Mouse (Mus musculus): Measurements from ENCODE around the gene Gm3173. TPM values are rescaled to one million over a fixed set of nuclear protein-coding genes. Genes with fewer than 3 reads are reported as not detected.
A peak's percentile ranks its signal among the peaks of the same experiment; 100 is the strongest.
"Not testable (repeated sequence)": the region's sequence is repeated elsewhere in the genome, so short reads cannot be mapped to it uniquely, and the experiment has no call there.

Gene Gm3173
- polyA plus RNA-seq (2015; fragmentation: Nextera tagmentation; extraction: Ambion mirVana) = 1.0 TPM in 1 of 2 replicates, not detected in the other

DNA sequence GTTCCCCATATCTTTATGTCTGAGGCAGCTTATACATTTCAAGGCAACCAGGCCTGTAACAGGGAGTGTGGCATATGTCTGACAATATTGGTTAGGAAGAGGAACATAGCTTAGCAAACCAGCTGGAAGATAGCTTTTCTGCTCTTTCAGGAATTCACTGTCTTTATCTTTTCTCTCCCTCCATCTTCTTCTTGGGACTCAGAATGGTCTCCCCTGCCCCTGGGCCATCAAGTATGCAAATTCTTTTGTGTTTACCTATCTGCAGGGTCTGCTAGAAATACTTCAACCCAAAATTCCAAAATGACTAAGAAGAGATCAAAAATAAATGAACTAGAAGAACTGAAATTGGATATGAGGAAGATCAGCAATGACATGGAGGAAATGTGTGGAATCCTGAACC, at the start of gene Gm3173:
Gm3173 (plus strand) TSS at position 301 of the 400 bp plus-strand sequence.
- H3K36me3 ChIP-seq; H3K27ac ChIP-seq; H3K27me3 ChIP-seq; H3K4me3 ChIP-seq; H3K4me1 ChIP-seq (replicated peaks); ATAC-seq (ENCODE audit: low FRiP score); H3K4me2 ChIP-seq; H3K9ac ChIP-seq; H3K9me3 ChIP-seq: not testable (repeated sequence)

DNA sequence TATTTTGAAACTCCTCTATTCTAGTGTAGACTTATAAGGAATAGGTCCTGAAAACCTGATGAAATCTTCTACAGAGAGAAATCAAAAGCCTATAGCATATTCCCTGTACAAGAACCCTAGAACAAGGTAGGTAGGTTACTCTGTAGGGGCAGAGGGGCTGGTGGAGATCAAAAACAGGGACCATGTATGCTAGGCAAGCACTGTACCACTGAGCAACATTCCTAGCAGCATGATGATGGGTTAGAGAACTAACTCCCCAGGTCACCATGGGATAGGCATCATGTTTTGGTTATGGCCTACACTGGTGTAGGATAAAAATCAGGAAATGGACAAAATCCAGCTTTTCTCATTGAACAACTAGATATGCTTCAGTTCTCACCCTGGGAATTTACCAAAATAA, 45.2 kb upstream of the Gm3173 start:
- H3K4me3 ChIP-seq; H3K27me3 ChIP-seq; H3K4me1 ChIP-seq (replicated peaks); H3K9me3 ChIP-seq; H3K27ac ChIP-seq; H3K4me2 ChIP-seq; H3K9ac ChIP-seq; H3K36me3 ChIP-seq; ATAC-seq (ENCODE audit: low FRiP score): not testable (repeated sequence)

DNA sequence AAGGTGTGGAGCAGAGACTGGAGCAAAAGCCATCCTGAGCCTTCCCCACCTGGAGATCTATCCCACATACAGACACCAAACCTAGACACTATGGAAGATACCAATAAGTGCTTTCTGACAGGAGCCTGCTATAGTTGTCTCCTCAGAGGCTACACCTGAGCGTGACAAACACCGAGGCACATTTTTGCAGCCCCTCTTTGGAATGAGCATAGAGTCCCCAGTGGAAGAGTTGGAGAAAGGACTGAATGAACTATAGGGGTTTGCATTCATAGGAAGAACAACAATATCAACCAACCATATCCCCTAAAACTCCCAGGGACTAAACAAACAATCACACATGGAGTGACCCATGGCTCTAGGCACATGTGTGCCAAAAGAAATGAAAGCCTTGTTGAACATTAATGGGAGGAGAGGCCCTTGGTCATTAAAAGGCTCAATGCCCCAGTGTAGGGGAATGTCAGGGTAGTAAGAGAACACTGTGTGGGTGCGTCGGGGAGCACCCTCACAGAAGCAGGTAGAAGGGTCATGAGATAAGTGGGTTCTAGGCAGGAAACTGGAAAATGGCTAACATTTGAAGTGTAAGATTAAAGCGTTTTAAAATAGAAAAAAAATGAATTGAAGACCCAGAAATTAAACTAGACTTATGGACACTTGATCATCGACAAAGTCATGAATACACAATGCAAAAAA, 37.8 kb upstream of the Gm3173 start:
- not testable (repeated sequence) for H3K9ac ChIP-seq; ATAC-seq (ENCODE audit: low FRiP score)
- WGBS = 100% methylated on average over 2 of the region's 6 CpGs

DNA sequence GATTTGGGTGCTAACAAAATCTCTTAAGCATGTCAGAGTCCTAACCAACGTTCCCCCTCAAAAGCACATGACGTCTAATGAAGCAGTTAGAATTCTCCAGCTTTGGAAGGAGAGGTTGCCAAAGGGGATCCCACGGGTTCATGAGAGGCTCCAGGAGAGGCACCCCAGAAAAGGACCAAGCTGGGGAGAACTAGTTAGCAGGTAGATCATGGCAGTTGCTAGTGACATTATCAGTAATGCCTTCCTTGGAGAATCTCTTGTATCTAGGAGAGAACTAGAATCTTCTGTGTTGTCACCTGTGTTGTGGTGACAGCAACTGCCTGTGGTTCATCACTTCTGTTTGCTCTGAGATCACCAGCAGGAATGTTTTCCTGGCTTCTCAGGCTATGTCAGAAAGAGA, 33.6 kb upstream of the Gm3173 start, which contains the start of gene Gm3159:
Gm3159 (plus strand) TSS at position 301 of the 400 bp plus-strand sequence.
- H3K27ac ChIP-seq; H3K9ac ChIP-seq; H3K4me2 ChIP-seq; H3K27me3 ChIP-seq; H3K4me1 ChIP-seq (replicated peaks); H3K4me3 ChIP-seq; ATAC-seq (ENCODE audit: low FRiP score); H3K36me3 ChIP-seq; H3K9me3 ChIP-seq: not testable (repeated sequence)
- 78% methylated on average over 3 of the region's 3 CpGs for WGBS

More for the DNA sequence above, 37.8 kb upstream of the Gm3173 start:
- H3K27me3 ChIP-seq; H3K36me3 ChIP-seq; H3K4me3 ChIP-seq; H3K4me2 ChIP-seq; H3K4me1 ChIP-seq (replicated peaks); H3K9me3 ChIP-seq; H3K27ac ChIP-seq: not testable (repeated sequence)

DNA sequence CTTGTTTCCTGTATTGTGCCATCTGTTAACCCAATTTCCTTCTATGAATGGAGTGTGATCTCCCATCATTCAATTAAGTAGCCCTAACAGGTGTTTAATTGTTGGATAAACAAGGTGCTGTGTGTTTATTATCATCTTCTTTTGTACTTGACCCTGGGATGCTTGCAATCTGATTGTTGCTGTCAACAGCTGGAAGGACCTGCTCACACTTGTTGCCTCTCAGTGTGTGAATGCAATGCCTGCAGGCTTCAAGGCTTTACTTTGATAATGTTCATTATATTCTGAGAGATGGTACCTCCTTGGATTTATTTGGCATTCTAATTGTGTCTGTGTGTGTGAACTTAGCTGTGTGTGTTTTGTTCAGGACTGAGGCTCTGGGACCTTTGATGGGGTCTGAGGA, 32.2 kb upstream of the Gm3173 start:
- H3K4me2 ChIP-seq; ATAC-seq (ENCODE audit: low FRiP score); H3K4me1 ChIP-seq (replicated peaks): not testable (repeated sequence)

DNA sequence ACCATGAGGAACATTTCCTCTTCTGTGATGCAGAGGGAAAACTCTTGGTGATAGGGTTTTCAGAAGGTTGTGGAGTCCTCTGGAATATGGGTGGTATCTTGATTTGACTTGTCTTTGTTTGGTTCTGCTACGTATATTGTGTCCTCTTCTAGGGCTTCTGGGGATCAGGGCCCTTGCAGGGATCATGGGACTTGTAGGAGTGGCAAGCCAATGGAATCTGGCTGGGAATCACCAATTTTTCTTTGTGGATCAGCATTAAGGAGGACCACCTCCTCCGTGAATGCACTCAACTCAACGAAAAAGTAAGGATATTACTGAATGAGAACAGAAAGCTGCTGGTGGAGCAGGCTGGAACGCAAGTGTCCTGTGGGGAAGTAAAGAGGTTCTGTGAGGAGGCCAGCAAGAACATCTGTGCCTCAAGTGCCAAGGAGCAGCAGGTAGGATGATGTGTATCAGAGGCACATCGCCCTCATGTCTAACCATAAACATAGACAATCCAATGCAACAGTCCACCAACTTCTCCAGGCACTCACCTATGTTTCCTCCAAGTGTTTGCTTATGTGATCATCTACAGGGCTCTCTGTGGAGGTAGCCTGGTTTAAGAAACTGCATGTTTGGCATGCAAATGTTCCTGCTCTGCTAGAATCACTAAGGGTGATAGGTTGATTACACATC, 30.5 kb upstream of the Gm3173 start:
- ATAC-seq (ENCODE audit: low FRiP score); H3K27me3 ChIP-seq; H3K27ac ChIP-seq; H3K4me2 ChIP-seq; H3K36me3 ChIP-seq; H3K4me1 ChIP-seq (replicated peaks); H3K4me3 ChIP-seq; H3K9me3 ChIP-seq; H3K9ac ChIP-seq: not testable (repeated sequence)
- 88% methylated on average over 5 of the region's 5 CpGs for WGBS

More for the DNA sequence above, 32.2 kb upstream of the Gm3173 start:
- H3K4me3 ChIP-seq, H3K27me3 ChIP-seq, H3K27ac ChIP-seq, H3K9me3 ChIP-seq, H3K9ac ChIP-seq, H3K36me3 ChIP-seq: not testable (repeated sequence)

DNA sequence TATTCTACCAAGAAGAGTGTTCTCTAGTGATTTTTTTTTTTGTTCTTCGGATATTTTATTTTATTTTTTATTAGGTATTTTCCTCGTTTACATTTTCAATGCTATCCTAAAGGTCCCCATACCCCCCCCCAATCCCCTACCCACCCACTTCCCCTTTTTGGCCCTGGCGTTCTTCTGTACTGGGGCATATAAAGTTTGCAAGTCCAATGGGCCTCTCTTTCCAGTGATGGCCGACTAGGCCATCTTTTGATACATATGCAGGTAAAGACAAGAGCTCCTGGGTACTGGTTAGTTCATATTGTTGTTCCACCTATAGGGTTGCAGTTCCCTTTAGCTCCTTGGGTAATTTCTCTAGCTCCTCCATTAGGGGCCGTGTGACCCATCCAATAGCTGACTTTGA, 29.5 kb upstream of the Gm3173 start:
- not testable (repeated sequence) for ATAC-seq (ENCODE audit: low FRiP score); H3K4me2 ChIP-seq; H3K4me1 ChIP-seq (replicated peaks); H3K9ac ChIP-seq; H3K4me3 ChIP-seq; H3K27me3 ChIP-seq; H3K27ac ChIP-seq; H3K36me3 ChIP-seq; H3K9me3 ChIP-seq
- WGBS = 78% methylated on average over 5 of the region's 5 CpGs

DNA sequence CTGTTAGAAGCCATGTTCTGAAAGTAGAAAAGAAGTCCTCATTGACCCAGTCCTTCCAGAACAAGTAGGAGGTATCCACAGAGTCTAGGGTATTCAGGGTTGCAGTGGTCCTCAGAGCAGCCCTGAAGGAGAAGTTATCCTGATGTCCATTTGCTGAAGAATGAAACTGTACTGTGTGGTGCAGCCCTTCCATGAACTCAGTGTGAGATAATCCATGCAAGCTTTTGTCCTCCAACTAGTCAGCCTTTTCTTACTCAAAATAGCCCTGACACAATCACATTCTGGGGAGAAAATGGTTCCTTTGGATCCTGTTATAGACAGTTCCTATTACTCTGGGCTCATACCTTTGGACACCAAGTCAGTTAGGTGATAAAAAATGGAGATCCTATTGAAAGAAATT, 27.0 kb upstream of the Gm3173 start:
- not testable (repeated sequence) for H3K4me2 ChIP-seq; ATAC-seq (ENCODE audit: low FRiP score); H3K4me1 ChIP-seq (replicated peaks); H3K36me3 ChIP-seq; H3K27ac ChIP-seq; H3K9me3 ChIP-seq; H3K27me3 ChIP-seq; H3K4me3 ChIP-seq; H3K9ac ChIP-seq

DNA sequence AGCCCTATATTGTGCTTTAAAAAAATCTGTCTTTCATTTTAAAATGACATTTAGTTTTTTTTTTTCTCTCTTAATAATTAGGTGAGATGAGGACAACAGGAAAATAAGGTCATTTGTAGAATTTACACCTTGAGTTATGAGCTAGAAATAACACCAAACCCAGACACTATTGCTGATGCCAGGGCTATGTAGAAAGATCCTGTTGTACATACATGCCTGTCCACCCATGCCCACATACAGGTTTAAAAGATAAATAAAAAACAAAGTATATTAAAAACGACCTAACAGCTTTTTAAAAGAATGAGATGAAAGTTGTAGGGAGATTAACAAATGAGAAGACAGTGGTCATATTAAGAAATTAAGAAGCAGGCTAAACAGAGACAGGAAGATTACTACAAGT, 20.9 kb upstream of the Gm3173 start:
- not testable (repeated sequence) for H3K27me3 ChIP-seq; H3K4me2 ChIP-seq; H3K27ac ChIP-seq; H3K4me3 ChIP-seq; H3K4me1 ChIP-seq (replicated peaks); H3K9ac ChIP-seq; H3K36me3 ChIP-seq; H3K9me3 ChIP-seq; ATAC-seq (ENCODE audit: low FRiP score)
- WGBS = 63% methylated on average over 1 of the region's 1 CpGs

DNA sequence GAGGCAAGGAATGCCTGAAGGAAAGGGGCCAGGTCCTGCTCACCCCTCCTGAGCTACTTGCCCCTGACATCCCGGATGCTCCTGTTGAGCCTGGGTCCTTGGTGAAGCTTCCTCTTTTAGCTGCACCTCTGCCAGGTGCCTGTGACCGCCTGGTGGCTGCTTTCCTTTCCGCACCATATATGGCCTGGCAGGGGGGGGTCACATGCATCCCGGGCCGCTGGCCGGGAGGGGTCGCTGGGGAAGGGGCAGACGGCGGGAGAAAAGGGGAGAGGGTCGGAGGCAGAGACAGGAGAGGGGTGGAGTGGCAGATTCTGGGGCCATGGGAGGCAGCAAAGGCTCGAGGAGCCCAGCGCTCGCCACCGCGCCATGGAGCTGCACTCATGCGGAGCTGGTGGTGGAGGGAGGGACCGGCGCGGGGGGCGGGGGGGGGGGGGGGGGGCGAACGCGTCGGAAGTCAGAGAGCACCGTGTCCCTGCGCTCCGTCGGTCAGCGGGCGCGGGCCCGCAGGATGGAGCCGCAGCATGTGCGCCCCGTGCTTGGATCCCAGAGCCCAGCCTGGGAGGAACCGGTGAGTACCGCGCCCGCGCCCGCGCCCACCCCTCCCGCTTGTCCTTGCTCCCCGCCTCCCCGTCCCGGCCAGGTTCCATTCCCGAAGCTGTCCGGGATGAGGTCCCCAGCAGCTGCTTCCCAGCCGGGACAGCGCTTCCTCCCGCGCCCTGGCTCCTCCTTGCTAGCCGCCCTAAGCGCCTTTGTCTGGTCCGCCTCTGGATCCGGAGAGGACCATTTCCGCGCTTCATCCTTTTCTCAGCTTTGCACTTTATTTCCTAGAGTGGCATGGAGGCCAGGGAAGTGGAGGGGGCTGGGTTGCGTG, 15.6 kb upstream of the Gm3173 start, which contains the start of gene Gm3164:
Gm3164 (plus strand) TSS at position 484 of the 871 bp plus-strand sequence.
- Histone ChIP-seq H3K4me2 (peak within 1 kb of the TSS; percentile 63), H3K9ac (peak within 1 kb of the TSS; percentile 69), H3K4me3 (peak within 1 kb of the TSS; percentile 50)
- ATAC-seq (ENCODE audit: low FRiP score) = 0 out of 2 replicates have a peak, but pooled peaks have one; percentile 73
- WGBS = 2% methylated on average over 23 of the region's 59 CpGs
- not testable (repeated sequence) for H3K36me3 ChIP-seq; H3K27me3 ChIP-seq; H3K27ac ChIP-seq; H3K4me1 ChIP-seq (replicated peaks); H3K9me3 ChIP-seq

DNA sequence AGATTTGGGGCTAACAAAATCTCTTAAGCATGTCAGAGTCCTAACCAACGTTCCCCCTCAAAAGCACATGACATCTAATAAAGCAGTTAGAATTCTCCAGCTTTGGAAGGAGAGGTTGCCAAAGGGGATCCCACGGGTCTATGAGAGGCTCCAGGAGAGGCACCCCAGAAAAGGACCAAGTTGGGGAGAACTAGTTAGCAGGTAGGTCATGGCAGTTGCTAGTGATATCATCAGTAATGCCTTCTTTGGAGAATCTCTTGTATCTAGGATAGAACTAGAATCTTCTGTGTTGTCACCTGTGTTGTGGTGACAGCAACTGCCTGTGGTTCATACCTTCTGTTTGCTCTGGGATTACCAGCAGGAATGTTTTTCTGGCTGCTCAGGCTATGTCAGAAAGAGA, 50.7 kb downstream of the Gm3173 start, which contains the start of gene Gm3182:
Gm3182 (plus strand) TSS at position 301 of the 400 bp plus-strand sequence.
- H3K36me3 ChIP-seq; H3K9ac ChIP-seq; H3K27me3 ChIP-seq; H3K4me2 ChIP-seq; H3K4me3 ChIP-seq; ATAC-seq (ENCODE audit: low FRiP score); H3K4me1 ChIP-seq (replicated peaks); H3K9me3 ChIP-seq; H3K27ac ChIP-seq: not testable (repeated sequence)
- WGBS = 100% methylated on average over 1 of the region's 2 CpGs

DNA sequence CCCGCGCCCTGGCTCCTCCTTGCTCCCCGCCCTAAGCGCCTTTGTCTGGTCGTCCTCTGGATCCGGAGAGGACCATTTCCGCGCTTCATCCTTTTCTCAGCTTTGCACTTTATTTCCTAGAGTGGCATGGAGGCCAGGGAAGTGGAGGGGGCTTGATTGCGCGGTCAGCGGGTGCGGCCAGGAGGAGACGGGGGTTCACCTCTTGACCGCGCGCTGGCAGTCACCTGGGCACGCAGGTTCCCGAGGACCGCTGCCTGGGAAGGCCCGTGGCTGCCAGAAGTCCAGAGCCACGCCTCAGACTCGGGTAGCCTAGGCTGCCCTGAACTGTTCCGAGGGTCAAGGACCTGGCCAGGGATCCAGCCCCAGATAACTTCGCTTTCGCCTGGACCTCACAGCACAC, 68.6 kb downstream of the Gm3173 start:
- not testable (repeated sequence) for H3K4me1 ChIP-seq (replicated peaks); H3K9me3 ChIP-seq; H3K27me3 ChIP-seq; H3K27ac ChIP-seq; ATAC-seq (ENCODE audit: low FRiP score); H3K36me3 ChIP-seq
- H3K4me2 ChIP-seq = peak overlapping the region; percentile 55
- WGBS = under 1% methylated on average over 15 of the region's 25 CpGs
- H3K4me3 ChIP-seq = peak overlapping the region; percentile 37
- peak overlapping the region; percentile 61 for H3K9ac ChIP-seq

Data from hindbrain, embryonic 13.5 days (tissue).